Mouse (Mus musculus) right cerebral cortex, postnatal 25 days (tissue): ENCODE data around the gene Ubr7.

Experiments
- DNase-seq: peaks from one replicate; pipeline ENCODE4 v3.0.0; 2022

Gene Ubr7

DNA sequence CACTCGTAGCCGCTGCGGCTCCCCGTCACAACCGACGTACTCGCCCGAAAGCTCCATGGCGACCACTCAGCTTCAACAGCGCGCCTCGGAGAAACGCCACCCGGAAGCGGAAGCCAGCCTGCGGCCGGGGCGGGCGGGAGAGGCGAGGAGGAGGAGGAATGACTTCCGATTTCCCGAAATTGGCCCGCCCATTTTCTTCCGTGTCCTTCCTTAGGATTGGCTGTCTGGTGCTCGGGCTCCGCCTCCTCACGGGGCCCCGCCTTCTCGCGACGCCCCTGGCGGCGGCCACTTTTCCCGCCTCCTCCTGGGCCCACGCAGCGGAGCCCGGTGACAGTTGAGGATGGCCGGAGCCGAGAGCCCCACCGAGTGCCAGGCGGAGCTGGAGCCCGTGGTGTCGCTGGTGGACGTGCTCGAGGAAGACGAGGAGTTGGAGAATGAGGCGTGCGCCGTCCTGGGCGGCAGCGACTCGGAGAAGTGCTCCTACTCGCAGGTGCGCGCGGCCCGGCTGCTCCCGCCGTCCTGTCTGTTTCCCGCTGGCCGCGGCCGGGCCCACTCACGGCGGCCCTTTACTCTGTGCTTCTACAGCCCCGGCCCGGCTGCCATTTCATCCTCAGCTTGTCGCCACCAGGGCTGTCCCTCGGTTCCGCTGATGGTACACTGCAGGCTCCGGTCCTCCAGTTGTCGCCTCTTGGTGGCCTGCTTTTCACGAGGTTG, at the start of gene Ubr7, which contains the start of the genes Gm28051 and Gon7:
TSS of gene Ubr7 (plus strand) at position 279 of the 714 bp plus-strand sequence.
TSS of gene Gm28051 (minus strand) at position 77 of the 714 bp plus-strand sequence.
TSS of gene Gon7 (minus strand) at position 115 of the 714 bp plus-strand sequence.
- peak; percentile 98 for DNase-seq

- no peak for DNase-seq
Observed at GRCm38 (mm10) chr12:102708220-102708619, 49.5 kb upstream of the Ubr7 start.

DNA sequence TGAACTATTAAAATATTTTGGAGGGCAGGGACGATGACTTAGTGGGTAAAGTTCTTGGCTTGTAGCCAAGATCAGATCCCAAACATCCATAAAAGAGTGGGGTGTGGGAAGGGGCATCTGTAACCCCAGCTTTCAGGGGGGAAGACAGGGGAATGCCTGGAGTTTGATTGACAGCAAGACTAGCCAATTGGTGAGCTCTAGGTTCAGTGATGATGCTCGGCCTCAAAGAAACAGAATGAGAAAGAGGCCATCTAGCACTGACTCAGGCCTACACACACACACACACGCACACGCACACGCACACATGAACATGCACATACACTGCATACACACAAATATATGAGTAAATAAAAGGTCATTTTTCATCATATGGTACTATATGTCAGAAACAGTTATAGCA, 47.9 kb upstream of the Ubr7 start:
- no peak for DNase-seq

DNA sequence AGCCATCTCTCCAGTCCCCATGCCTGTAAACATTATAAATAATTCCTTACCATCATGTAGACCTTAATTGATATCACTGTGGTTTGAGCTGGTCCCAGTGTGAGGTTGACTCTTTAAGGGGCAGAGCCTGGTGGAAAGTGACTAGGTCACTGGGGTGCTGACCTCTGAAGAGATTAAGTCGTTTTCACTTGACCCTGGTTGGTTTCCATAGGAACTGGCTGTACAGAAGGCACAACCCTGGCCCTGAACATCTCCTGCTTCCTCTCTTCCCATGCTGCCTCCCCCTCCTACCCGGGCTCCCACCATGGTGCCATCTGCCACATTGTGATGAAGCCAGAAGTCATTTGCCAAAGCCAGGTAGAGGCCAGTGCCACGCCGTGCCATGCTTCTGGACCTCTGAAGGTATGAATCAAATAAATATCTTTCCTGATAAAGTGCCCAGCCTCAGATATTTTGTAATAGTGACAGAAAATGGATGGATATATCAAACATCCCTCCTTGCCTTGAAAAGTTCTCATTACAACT, 46.9 kb upstream of the Ubr7 start:
- DNase-seq: no peak

- no peak for DNase-seq
Observed at GRCm38 (mm10) chr12:102713153-102713865, 44.5 kb upstream of the Ubr7 start.

DNA sequence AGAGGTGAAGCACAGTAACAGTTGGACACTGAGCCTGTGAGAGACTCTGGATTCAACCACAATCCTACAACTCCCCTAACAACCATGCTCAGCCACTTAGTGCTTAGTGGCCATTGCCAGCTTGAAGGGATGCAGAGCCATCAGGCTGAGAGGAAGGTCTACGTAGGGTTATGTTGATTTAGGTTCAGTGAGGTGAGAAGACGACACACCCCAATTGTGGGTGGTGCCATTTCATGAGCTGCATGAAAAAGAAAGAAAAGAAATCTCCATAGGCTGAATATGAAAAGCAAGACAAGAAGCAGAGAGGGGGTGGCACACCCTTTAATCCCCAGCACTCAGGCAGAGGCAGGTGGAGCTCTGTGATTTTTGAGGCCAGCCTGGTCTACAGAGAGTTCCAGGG, 43.7 kb upstream of the Ubr7 start:
- no peak for DNase-seq

DNA sequence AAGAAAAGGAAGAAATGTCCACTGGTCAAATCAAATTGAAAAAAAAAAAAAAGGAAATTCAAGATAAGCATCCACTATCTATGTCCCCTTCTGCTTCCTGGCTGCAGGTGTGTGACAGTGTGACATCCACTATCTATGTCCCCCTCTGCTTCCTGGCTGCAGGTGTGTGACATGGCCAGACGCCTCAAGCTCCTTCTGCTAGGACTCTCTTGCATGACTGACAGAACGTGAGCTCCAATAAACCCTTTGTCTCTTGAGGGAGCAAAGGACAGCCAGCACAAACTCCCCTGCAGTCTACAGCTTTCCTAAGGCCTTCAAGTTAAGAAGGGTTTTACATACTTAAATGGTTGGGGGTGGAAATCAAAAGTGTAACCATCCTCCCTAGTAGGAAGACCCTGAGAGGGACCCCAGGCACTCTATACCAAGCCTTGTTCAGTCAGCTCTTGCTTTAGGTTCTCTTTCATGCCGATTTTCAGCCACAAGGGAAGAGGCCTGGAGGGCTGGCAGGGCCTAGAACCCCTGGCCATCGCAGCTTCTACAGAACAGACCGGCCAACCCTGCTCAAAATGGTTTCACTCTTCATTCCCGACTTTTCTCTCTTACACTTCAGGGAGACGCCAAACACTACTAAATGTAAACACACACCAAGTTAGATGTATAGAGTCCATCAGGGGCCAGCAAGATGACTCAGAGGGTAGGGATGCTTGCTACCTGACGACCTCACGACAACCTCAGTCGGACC, 42.9 kb upstream of the Ubr7 start:
- no peak for DNase-seq

- no peak for DNase-seq
Observed at GRCm38 (mm10) chr12:102719552-102720315, 38.0 kb upstream of the Ubr7 start.

DNA sequence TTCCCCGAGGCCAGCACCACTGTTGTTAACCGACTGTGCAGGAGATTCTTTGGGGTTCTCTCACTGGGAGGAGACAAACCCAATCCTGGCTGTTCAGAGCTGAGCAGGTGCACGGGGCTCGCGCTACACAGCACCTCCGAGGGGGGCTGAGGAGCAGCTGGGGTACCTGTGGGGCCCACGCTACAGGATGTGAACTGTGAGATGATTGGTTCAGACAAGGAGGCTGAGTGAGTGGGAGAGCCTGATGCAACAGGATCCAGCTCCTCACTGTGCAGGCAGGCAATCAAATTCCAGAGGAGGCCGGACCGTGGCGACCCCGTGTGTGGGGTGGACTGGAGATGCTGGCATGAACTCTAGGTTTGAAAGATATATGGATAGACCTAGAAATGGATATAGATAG, 35.3 kb upstream of the Ubr7 start:
- DNase-seq: no peak

- no peak for DNase-seq
Observed at GRCm38 (mm10) chr12:102722966-102723365, 34.8 kb upstream of the Ubr7 start.

DNA sequence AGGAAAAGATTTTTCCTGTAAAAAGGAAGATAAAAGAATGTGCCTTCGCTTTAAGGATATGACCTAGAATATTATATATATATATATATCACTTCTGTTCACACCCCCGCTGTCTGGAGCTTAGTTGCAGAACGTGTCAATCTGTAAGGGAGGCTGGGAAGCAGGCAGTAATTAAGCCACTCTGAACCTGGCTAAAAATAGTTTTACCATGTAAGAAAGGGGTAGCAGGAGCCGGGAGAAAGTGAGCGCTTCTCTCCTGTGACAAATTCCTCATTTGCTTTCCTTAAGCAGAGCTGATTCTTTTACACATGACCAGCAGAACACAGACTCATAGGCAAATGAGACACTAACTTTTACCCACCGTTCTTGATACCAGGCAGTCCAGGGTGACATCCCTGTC, 33.9 kb upstream of the Ubr7 start:
- no peak for DNase-seq

GRCm38 (mm10) chr12:102725146-102725545, 32.6 kb upstream of the Ubr7 start:
- DNase-seq: no peak

DNA sequence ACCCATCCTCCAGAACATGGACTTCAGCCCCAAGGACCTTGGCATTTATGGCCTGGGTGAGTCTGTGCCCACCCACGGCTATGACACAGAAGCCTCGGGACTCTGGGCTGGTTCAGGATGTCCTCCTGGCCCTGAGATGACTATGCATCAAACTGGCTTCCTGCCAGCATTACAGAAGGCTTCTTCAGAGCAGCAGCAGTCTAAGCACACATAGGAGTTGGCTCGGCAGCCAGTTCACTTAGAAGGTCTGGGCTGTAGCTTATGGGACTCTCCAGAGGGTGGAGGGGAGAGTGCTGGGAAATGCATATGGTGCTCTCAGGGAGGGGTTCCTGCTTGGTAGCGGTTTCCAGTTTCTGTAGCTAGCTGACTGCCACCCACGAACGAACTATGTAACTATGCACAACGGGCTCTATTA, 32.0 kb upstream of the Ubr7 start:
- DNase-seq: no peak

DNA sequence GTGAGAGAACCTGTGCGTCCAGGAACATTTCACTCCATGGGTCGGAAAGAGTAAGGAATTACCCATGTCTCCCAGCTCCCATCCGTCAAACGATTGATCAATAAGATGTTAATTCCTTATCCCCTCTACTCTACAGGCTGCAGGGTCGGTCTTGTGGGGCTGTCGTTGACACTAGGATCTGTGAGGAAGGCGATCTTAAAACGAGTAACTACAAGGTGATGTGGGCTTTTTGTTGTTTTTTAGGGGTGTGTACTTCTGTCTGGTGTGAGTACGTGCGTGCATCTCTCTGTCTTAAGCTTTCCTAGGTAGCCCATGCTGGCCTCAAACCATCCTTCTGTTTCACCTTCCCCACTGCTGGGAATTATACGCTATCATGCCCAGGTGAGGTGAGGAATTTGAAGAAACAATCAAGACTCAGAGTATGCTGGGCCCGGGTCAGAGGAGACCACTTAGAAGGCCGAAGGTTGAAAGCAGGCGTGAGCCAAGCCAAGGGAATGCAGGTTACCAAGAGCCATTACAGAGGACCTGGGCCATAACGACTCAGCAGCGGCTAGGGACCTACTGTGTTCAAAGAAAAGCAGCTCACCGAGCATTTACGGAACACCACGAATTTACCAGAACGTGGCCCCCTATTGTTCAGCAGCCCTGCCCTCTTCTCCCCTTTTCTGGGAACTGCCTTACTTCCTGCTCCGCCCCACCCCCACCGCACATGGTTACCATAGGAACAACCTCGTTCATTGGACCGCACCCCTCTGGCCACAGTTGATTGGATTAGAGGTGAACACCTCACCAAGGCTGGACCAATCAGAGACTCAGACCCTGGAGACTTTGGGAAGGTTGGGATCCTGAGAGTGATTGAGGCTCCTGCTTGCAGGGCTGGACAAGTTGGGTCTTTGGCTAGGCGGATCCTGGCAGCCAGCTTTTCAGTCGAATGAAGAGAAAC, 27.6 kb upstream of the Ubr7 start:
- peak; percentile 58 for DNase-seq

GRCm38 (mm10) chr12:102730798-102731619, 26.8 kb upstream of the Ubr7 start:
- DNase-seq: no peak

GRCm38 (mm10) chr12:102733381-102733780, 24.4 kb upstream of the Ubr7 start:
- peak; percentile 26 for DNase-seq

DNA sequence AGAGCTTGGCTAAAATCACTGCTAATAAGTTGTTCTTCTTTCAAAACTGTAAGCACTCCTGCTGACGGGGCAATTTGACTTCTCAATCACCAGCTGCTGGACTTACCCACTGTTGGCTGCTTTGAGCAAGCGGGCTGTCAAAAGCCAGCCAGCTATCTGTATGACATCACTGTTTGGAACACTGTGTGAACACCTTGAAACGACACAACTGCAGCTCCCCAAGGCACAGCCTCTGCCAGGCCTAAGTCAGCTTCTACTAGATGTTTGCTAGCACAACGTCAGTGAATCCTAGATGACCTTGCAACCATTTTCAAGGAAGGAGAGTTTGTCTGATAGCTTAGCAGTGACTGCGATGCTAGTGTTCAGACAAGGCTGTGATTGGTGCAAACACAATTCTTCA, 18.7 kb upstream of the Ubr7 start:
- DNase-seq: no peak

DNA sequence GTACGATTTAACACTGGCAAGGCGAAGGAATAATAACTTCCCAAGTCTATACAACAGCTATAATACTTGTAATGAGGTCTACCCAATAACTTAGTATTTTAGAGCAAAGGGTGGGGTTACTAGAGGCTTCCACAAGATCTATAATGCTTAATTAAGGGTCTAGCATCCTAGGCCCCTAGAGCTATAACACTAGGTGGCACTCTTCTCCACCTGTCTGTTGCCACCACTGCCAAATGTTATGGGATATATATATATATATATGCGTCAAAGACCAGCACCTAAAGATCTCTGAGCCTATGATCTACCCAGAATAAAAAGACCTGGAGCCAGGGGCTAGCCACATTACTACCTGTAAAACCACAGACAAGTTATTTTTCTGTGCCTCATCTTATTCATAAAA, 17.5 kb upstream of the Ubr7 start:
- DNase-seq: no peak

GRCm38 (mm10) chr12:102742056-102742455, 15.7 kb upstream of the Ubr7 start:
- DNase-seq: no peak

DNA sequence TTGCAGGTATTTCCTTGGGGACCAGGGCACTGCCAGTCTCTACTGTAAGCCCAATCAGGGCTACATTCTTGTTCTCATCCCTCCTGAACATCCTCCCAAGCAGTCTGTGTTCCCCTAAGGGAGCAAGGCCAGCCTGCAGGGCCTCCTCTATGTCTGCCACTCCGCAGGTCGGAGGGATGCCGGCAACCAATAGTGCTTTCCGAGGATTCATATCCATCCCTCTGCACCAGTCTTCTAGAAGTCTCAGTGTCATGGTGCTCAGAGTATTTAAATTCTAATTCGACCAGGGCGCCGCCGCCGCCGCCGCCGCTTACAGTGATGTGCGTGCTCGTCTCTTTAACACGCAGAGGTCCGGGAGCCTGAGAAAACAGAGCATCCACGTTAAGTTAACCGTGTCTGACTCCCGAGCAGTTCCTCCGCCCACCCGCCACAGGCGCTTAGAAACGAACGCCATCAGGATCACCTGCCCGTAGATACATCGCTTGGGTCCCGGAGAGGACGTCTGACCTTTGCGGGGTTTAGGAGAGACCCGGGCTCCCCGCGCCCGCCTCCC, 14.7 kb upstream of the Ubr7 start:
- DNase-seq: no peak
